Mouse (Mus musculus) midbrain, postnatal 0 days (tissue): ENCODE results near the gene Eml6. TPM values are rescaled to one million over a fixed set of nuclear protein-coding genes. Genes with fewer than 3 reads are reported as not detected.

ENCODE experiments used
- ATAC-seq: fragments of 200-750 bp; cut with Nextera tagmentation; 2 replicates; pipeline ENCODE4 v1.8.0; 2017; ENCODE audit warnings: moderate number of reproducible peaks, mild to moderate bottlenecking, moderate TSS enrichment, moderate library complexity; ENCODE audit not compliant: low FRiP score
- DNase-seq: peaks from one replicate; pipeline ENCODE4 v3.0.0-alpha.2; 2015; ENCODE audit warnings: low spot score
- H3K27ac ChIP-seq: fragments of 300-500 bp; sonication (generic); 2 replicates; pipeline ENCODE4 v1.5.1; 2014; ENCODE audit warnings: low read depth, mild to moderate bottlenecking, low read length, mixed read lengths
- H3K27me3 ChIP-seq: fragments of 300-500 bp; sonication (generic); 2 replicates; pipeline ENCODE4 v1.6.1; 2014; ENCODE audit warnings: low read length, control low read depth, mixed read lengths; ENCODE audit not compliant: insufficient read depth
- H3K36me3 ChIP-seq: fragments of 300-500 bp; sonication (generic); 2 replicates; pipeline ENCODE4 v1.6.1; 2014; ENCODE audit warnings: low read length, control low read depth, mixed read lengths; ENCODE audit not compliant: insufficient read depth
- H3K4me1 ChIP-seq: fragments of 300-500 bp; sonication (generic); 2 replicates; pipeline ENCODE4 v1.6.1; 2014; ENCODE audit warnings: mild to moderate bottlenecking, control low read depth, antibody characterized with exemption, low read length, mixed read lengths; ENCODE audit not compliant: insufficient read depth
- H3K4me2 ChIP-seq: fragments of 300-500 bp; sonication (generic); 2 replicates; pipeline ENCODE4 v1.6.1; 2014; ENCODE audit warnings: low read depth, mild to moderate bottlenecking, low read length, mixed read lengths; ENCODE audit not compliant: poor library complexity, severe bottlenecking
- H3K4me3 ChIP-seq: fragments of 300-500 bp; sonication (generic); 2 replicates; pipeline ENCODE4 v1.5.1; 2014; ENCODE audit warnings: low read depth, mild to moderate bottlenecking, low read length, moderate library complexity
- H3K9ac ChIP-seq: fragments of 300-500 bp; sonication (generic); replicated peaks from 2 replicates; pipeline ENCODE4 v1.6.1; 2014; ENCODE audit warnings: mild to moderate bottlenecking, low read length, moderate library complexity, mixed read lengths; ENCODE audit not compliant: poor library complexity, severe bottlenecking
- H3K9me3 ChIP-seq: fragments of 300-500 bp; sonication (generic); 2 replicates; pipeline ENCODE4 v1.6.1; 2016; ENCODE audit warnings: low read length, control low read depth
- CTCF ChIP-seq: IDR thresholded peaks from 2 replicates; pipeline ENCODE4 v1.5.1; 2016; ENCODE audit warnings: antibody characterized with exemption, mild to moderate bottlenecking
- WGBS: fragments of 180-500 bp; shearing (Covaris S2); extraction: QIAGEN DNeasy Blood & Tissue Kit; methylation state at CpG from one replicate; pipeline ENCODE4 v1.1.7; 2014; 5-methylcytosine and 5-hydroxymethylcytosine counted together
- polyA plus RNA-seq: library from polyadenylated mRNA; unstranded; fragments of >200 nt; fragmentation: Nextera tagmentation; extraction: Ambion mirVana; gene quantifications from 2 replicates; pipeline ENCODE4 v1.2.1, GENCODE M21; 2015
- total RNA-seq: library from RNA; depleted of rRNA; stranded (reverse); fragments of >200 nt; gene quantifications from 2 replicates; pipeline ENCODE4 v1.2.3, GENCODE M21; 2014

Eml6 gene
- total and polyA plus RNA-seq, 2 experiments from 2014 or later = 4.8 to 20.1 TPM

- Histone ChIP-seq H3K4me2 (no peak overlapping the region), H3K4me3 (no peak overlapping the region), H3K36me3 (no peaks in the 10 kb centered on the region), H3K9ac (no peak overlapping the region), H3K27ac (no peak overlapping the region), H3K27me3 (no peaks in the 10 kb centered on the region), H3K9me3 (no peaks in the 10 kb centered on the region), H3K4me1 (no peaks in the 10 kb centered on the region)
- DNase-seq = no peak
- 89% methylated on average over 2 of the region's 2 CpGs for WGBS
- no peak for TF ChIP-seq CTCF
- ATAC-seq = no peak
Observed at GRCm38 (mm10) chr11:29870174-29870573, 155.7 kb downstream of the Eml6 start.

- Histone ChIP-seq H3K36me3 (no peaks in the 10 kb centered on the region), H3K9me3 (no peaks in the 10 kb centered on the region), H3K4me1 (no peaks in the 10 kb centered on the region), H3K4me2 (no peak overlapping the region), H3K27ac (no peak overlapping the region), H3K9ac (no peak overlapping the region), H3K4me3 (no peak overlapping the region), H3K27me3 (no peaks in the 10 kb centered on the region)
- ATAC-seq (no peak), DNase-seq (no peak)
- TF ChIP-seq CTCF = no peak
Observed at GRCm38 (mm10) chr11:29864269-29864668, 161.6 kb downstream of the Eml6 start.

- H3K4me2 ChIP-seq = no peak overlapping the region
- TF ChIP-seq CTCF = peak; percentile 73
- H3K4me1 ChIP-seq = no peaks in the 10 kb centered on the region
- H3K27ac ChIP-seq = no peak overlapping the region
- no peaks in the 10 kb centered on the region for H3K36me3 ChIP-seq
- no peak overlapping the region for H3K4me3 ChIP-seq
- ATAC-seq = peak; percentile 61; the same call in 1 of the 2 replicates
- H3K27me3 ChIP-seq = no peaks in the 10 kb centered on the region
- 33% methylated on average over 2 of the region's 2 CpGs for WGBS
- H3K9ac ChIP-seq = no peak overlapping the region
- H3K9me3 ChIP-seq = no peaks in the 10 kb centered on the region
- peak; percentile 65 for DNase-seq
Observed at GRCm38 (mm10) chr11:29861750-29862397, 164.0 kb downstream of the Eml6 start.

- no peak overlapping the region for H3K4me2 ChIP-seq
- H3K27me3 ChIP-seq = no peaks in the 10 kb centered on the region
- no peaks in the 10 kb centered on the region for H3K9me3 ChIP-seq
- no peak overlapping the region for H3K4me3 ChIP-seq
- WGBS = 79% methylated on average over 2 of the region's 2 CpGs
- no peaks in the 10 kb centered on the region for H3K36me3 ChIP-seq
- H3K4me1 ChIP-seq = no peaks in the 10 kb centered on the region
- TF ChIP-seq CTCF = no peak
- H3K9ac ChIP-seq = no peak overlapping the region
- DNase-seq (no peak), ATAC-seq (no peak)
- H3K27ac ChIP-seq = no peak overlapping the region
Observed at GRCm38 (mm10) chr11:29861040-29861439, 164.8 kb downstream of the Eml6 start.

GRCm38 (mm10) chr11:29840606-29841227 lies 185.1 kb downstream of the Eml6 start:
- 91% methylated on average over 3 of the region's 3 CpGs for WGBS
- no peaks in the 10 kb centered on the region for H3K9me3 ChIP-seq
- no peaks in the 10 kb centered on the region for H3K4me1 ChIP-seq
- no peak for DNase-seq
- H3K27me3 ChIP-seq = no peaks in the 10 kb centered on the region
- no peak for ATAC-seq
- H3K9ac ChIP-seq = no peak overlapping the region
- no peak for TF ChIP-seq CTCF
- no peak overlapping the region for H3K4me3 ChIP-seq
- H3K36me3 ChIP-seq = no peaks in the 10 kb centered on the region
- H3K4me2 ChIP-seq = no peak overlapping the region
- H3K27ac ChIP-seq = no peak overlapping the region

- Histone ChIP-seq H3K4me2 (no peak overlapping the region), H3K4me3 (no peak overlapping the region), H3K9me3 (no peaks in the 10 kb centered on the region), H3K9ac (no peak overlapping the region), H3K36me3 (no peaks in the 10 kb centered on the region), H3K27ac (no peak overlapping the region), H3K4me1 (no peaks in the 10 kb centered on the region), H3K27me3 (no peaks in the 10 kb centered on the region)
- WGBS = 74% methylated on average over 3 of the region's 3 CpGs
- ATAC-seq (no peak), DNase-seq (peak; percentile 27)
- no peak for TF ChIP-seq CTCF
Observed at GRCm38 (mm10) chr11:29839781-29840180, 186.1 kb downstream of the Eml6 start.
